Mouse (Mus musculus) A20 (cell line): ENCODE data around the gene Nadk2.

ENCODE experiments used
- DNase-seq: peaks from one replicate; pipeline ENCODE4 v3.0.0-alpha.2; 2011; ENCODE audit warnings: low read depth, low spot score

Gene Nadk2

DNA sequence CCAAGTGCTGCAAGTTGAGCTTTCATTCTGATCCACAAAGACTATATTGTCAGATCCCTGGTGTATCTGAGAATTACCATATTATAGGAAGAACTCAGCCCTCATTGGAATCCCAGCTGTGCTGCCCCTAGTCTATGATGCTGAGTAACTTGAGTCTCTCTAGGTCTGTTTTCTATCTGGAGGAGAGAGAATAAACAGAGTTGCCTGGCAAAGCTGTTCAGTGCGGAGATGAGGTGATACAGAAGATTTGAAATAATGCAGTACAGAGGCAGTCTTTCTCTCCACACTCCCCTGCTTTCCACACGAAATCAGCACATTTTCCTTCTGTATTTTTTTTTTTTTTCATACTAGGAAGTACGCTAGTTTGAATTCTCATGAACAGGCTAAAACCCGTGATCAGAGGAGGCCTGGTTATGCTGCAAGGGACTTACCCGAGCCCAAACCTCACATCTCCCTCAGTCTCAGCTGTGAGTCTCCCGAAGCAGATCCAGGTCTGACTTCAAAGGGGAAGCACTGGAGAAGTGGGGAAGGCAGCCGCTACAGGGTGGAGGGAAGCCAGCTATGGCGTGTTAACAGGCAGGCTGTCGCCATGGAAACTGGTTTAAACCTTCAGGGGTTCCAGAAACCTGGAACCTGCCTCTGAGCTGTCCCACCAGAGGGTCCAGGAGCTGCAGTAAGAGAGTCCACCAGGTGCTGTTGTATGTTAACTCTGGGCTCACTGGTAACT is 59.9 kb downstream of the Nadk2 start:
- no peak for DNase-seq

DNA sequence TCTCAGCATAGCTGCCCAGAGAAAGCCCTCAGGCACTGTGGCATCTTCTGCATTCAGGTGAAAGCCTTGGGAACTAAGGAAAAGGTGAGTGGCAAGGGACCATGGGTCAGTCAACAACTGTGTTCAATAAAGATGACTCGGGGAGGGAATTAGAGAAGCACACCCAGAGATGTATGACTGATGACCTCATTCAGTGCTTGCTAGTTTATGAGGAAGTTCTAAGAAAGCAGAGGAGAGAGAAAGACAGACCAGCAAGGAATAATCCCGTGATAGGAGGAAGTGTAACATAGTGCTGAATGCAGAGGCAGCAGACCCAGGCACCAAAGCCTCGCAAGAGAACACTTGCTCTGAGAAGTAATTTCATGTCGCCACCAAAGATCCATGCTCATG is 60.4 kb downstream of the Nadk2 start:
- no peak for DNase-seq

GRCm38 (mm10) chr15:9132693-9133443 is 61.8 kb downstream of the Nadk2 start:
- DNase-seq = no peak

DNA sequence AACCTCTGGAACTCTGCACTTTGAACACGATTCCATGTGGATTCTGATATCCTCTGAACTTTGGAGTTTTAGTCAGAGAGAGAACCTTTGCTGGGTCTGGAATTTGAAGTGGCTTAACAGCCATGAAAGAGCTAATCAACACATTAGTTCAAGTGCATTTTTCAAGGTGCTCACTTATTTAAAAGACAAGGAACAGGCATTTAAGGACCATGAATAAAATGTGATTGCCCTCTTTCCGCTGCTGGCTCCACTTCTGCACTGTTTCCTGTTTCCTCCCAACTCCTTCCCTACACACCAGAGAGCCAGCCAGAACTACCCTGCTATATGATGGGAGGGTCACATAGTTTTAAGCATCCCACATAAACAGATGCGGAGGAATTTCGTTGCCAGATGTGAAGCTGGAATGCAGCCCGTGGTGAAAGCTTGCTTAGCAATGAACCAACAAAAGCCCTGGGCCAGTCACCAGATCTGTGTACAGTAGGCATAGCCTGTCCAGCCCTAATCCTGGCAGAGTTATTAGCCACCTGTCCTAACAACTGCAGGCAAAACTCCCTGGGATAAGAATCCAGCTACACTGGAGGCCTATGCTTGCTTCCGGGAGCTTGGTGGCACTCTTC is 63.9 kb downstream of the Nadk2 start:
- no peak for DNase-seq

DNA sequence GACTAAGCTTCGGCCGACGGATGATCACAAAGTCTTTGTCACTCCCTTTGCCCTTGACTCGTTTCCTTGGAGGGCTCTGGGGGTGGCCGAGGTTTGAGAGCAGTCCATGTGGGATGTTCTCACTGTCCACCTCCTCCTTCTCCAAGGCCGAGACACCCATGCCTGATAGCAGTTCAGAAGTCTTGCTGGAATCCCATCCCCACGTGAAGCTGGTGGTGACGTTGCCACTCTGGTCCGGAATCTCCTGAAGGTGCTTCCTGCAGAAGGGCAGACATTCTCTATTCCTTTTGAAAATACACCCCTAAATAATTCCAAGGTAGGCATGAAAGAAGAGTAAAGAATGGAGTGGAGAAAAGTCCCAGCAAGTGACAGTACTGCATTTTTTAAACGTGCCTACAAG is 68.4 kb downstream of the Nadk2 start:
- peak; percentile 19 for DNase-seq

- peak; percentile 95 for DNase-seq
These were observed 69.2 kb downstream of the Nadk2 start, which contains the start of gene Lmbrd2 for GRCm38 (mm10) chr15:9140252-9140680. Gene Lmbrd2 (plus strand): TSS chr15:9140550.

- no peak for DNase-seq
These were observed 69.7 kb downstream of the Nadk2 start for GRCm38 (mm10) chr15:9140684-9141171.

- DNase-seq = no peak
These were observed 84.3 kb downstream of the Nadk2 start, which contains the start of gene Skp2 for GRCm38 (mm10) chr15:9155325-9155724. Gene Skp2 (minus strand): TSS chr15:9155425.
